Mouse (Mus musculus) thymus, postnatal 10 days (tissue): ENCODE data around the gene Cfap100.

ENCODE experiments used
- DNase-seq, 2 experiments: peaks; one replicate each; pipeline ENCODE4 v3.0.0; 2021; ENCODE audit warnings: low spot score in 2 of 2

The Cfap100 gene

GRCm38 (mm10) chr6:90428380-90428974 lies at the start of gene Cfap100:
Gene Cfap100, minus strand, starts transcription at chr6:90428797.
- peak; percentile 19 to 46 for DNase-seq

DNA sequence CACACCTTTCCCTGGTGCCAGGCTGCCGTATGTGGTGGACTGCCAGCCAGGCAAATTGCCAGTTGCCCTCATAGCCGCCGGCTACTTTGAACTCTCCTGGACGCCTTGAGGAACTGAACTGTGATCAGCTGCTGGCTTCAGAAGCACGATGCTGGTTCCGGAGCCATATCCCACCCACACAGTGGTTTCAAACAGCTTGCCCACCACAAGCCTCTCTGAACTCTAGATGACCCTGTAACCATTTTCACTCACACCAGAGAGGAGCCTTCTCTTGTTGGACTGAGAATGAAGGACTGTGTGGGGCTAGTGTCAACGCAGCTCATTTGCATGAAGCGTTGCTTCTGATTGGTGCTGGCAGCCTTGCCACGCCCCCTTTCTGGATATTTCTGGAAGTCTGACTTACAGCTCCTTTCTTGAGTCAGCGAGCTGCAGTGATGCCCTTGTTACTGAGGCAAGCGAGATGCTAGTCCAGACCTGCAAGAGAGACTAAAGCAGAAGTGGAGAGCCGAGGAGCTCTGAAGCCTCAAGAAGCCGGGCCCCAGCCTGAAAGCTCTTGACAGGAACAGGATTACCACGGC lies 48.4 kb upstream of the Cfap100 start:
- no peak for DNase-seq

- DNase-seq, result no peak
These were observed 47.2 kb upstream of the Cfap100 start for GRCm38 (mm10) chr6:90475854-90476212.

DNA sequence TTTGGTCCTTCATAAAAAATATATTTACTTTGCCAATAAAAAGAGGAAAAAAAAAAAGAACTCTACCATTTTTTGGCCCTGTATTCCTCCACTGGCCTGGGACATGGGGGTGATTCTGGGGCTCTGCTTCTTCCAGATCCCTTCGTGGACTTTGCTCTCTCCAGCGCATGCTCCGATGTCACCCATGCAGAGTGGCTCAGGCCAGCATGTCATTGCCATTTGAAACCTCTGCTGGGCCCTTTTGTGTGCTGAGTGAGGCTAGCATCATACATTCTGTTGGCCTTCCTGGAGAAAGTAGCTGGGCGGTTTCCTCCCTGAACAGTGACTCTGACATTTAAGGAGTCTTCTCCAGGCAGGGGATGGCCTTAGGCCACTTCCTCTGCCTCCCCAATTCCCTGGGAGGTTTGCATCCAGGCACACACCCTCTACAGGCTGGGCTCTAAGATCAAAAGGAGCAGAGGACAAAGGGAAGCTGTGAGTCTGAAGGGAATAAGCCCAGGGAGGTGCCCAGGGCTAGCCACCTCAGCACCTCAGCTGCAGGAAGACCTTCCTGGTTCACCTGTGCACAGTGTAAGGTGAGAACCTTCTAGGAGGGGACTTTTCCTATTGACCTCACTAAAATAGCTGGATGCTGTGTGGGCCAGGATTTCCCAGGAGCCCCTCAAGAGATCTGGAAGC lies 46.7 kb upstream of the Cfap100 start:
- no peak for DNase-seq

DNA sequence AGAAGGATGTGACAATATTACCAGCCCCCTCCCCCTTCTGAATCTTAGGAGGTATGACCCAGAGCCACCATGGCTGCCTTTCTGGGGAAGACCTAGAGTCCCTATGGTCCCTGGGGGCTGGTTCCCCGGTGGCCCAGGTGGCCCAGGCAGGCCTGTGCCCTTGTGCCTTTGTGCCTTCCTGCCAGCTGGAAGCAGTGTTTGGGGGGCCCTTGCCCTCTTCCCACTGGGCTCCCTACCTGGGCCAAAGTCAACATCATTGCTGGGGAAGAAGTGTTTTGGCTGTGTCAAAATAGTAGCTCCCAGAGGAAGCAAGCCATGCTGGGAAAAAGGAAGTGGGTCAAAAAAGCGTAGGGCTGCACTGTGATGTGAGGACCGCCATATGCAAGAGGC lies 45.8 kb upstream of the Cfap100 start:
- DNase-seq, result no peak

DNA sequence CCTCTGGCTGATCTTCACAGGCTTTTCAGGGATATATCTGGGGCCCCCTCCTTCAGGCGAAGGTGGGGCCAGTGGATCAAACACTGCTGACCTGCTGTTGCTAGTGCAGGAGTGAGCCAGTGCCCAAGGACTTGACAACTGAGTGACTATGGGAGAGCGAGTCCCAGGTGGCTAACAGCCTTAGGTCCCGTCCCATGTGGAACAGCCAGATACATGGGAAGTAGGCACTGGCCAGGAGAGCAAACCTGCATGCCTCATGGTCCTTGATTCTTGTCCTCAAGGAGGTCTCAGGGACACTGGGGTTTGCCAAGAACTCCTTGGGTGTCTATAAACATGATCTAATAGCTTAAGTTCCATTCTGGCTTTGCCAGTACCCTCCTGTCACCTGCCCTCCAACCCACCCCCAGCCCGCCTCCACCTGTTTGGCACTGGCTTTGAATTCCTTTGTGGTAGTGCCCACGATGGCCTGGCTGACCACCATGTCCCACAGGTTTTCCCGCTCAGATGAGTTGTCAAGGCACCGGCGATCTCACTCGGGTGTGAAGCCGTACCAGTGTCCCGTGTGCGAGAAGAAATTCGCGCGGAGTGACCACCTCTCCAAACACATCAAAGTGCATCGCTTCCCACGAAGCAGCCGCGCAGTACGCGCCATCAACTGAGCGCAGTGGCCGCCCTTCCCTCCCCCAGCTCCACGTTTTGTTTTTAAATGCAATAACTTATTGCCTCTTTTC lies 45.2 kb upstream of the Cfap100 start:
- DNase-seq, result no peak

- no peak for DNase-seq
These were observed 44.1 kb upstream of the Cfap100 start for GRCm38 (mm10) chr6:90472697-90473096.

DNA sequence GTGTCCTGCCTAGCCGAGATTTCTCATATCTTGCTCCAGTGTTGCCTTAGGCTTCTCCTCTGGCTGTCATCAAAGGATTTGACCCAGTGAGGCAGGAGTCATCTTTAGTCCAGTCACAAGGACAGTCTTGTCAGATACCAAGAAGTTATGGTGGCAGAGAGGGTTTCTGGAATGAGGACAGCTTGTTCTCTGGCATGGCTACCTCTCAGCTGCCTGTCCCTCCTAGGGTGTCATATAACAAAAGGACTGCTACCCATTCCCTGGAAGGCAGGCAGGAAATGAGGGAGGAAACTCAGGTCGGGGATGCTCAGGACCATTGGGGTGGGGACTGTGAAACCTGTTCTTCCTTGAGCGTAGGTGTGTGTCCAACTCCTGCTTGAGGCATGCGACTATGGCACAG lies 43.5 kb upstream of the Cfap100 start:
- DNase-seq, result no peak

DNA sequence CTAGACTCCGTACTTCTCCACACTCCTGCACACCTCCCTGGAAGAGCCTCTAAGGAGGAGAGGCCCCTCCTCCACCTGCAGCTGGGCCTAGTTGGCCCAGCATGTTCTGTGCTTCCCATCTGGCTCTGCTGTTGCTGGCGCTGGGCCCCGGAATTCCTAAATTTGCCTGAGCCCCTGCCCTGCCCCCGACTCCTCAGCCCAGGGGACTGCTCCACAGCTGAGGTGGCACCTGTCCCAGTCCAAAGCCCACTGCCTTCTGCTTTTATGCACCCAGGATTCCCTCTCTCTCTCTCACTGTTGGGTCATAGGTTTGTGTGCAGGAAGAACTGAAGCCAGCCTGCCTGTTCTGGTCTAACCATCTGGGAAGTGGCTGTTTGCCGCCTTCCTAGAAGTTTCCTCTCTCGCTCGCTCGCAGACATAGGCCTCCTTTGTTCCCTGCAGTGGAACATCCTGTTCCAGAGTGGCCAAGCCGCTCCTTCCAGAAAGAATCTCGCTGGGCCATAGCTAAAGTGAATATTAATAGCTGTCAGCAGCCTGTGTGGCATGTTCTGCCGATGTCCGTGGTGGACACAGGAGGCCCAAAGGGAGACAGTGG lies 42.4 kb upstream of the Cfap100 start:
- no peak for DNase-seq

- DNase-seq, result no peak
These were observed 41.7 kb upstream of the Cfap100 start for GRCm38 (mm10) chr6:90470255-90470654.

- DNase-seq, result no peak
These were observed 40.4 kb upstream of the Cfap100 start for GRCm38 (mm10) chr6:90469041-90469440.

DNA sequence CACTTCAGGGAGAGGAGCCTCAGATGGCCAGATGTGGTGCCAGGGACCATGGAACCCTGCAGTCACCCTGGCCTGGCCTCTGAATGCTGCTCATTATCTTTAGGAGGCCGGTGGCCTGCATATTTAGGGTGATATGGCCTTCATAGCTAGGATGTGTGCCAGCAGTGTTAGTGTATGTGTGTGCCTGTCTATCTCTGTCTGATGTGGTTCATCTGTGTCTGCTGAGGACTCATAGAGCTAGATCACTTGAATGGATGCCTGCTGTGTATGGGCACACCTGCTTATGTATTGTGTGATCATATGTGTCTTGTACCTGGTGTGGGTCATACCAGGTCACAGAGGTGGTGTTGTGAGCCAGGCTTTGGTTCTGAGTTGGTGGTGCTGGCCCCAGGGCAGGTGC lies 39.6 kb upstream of the Cfap100 start:
- DNase-seq, result no peak

DNA sequence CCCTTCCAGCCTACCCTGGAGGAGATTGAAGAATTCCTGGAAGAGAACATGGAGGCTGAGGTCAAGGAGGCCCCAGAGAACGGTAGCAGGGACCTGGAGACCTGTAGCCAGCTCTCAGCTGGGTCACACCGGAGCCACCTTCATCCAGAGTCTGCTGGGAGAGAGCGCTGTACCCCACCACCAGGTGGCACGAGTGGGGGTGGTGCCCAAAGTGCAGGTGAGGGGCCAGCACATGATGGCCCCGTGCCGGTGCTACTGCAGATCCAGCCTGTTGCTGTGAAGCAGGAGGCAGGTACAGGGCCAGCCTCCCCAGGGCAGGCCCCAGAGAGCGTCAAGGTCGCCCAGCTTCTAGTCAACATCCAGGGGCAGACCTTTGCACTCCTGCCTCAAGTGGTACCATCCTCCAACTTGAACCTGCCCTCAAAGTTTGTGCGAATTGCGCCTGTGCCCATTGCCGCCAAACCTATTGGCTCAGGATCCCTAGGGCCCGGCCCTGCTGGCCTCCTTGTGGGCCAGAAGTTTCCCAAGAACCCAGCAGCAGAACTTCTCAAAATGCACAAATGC lies 38.3 kb upstream of the Cfap100 start:
- no peak for DNase-seq

DNA sequence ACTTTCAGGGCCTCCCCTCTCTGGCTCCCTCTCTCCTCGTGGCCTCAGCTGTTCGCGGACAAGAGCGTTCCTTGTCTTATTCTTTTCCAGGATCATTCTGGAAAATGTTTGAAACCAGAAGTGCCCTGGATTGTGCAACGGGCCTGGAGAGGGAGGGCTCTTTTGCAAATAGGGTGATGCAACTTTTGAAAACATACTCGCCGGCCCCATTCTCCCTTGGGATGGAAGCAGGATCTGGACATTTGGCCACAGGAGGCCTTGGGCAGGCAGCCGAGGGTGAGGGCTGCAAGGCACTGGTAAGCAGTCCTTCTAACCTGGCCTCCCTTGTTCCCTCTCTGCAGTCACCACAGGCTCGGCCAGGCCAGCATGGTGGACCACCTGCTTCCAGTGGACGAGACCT lies 37.5 kb upstream of the Cfap100 start:
- DNase-seq, result no peak

DNA sequence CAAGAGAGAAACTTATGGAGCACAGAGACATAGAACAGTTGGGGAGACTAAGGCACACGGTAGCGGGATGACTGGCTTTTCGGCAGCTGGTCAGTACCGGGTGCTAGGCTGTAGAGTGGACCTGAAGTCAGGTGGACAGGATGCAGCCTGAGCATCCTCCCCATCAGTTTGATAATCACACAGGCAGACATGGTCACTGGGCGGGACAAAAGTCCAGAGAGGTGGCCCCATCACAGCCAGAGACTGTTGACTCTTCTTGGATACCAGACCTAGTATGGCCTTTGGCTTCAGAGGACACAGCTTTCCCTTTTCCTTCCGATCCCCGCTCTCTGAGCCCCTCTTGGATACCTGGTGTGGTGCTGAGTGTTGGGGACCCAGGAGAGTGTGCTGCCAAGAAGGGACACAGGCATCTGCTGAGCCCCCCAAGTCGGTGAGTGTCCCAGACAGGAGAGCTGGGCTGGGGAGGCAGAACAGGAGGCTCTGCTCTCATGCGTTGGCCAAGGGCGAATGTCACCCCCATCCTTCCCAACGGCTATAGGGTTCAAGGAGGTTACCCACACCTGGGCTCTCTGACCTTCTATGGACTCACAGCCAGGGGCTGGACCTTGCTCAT lies 36.5 kb upstream of the Cfap100 start:
- DNase-seq, result no peak

- DNase-seq, result no peak
These were observed 35.4 kb upstream of the Cfap100 start for GRCm38 (mm10) chr6:90463890-90464421.

- DNase-seq, result no peak
These were observed 34.7 kb upstream of the Cfap100 start for GRCm38 (mm10) chr6:90463228-90463862.

GRCm38 (mm10) chr6:90462841-90463227 lies 34.2 kb upstream of the Cfap100 start:
- no peak for DNase-seq

DNA sequence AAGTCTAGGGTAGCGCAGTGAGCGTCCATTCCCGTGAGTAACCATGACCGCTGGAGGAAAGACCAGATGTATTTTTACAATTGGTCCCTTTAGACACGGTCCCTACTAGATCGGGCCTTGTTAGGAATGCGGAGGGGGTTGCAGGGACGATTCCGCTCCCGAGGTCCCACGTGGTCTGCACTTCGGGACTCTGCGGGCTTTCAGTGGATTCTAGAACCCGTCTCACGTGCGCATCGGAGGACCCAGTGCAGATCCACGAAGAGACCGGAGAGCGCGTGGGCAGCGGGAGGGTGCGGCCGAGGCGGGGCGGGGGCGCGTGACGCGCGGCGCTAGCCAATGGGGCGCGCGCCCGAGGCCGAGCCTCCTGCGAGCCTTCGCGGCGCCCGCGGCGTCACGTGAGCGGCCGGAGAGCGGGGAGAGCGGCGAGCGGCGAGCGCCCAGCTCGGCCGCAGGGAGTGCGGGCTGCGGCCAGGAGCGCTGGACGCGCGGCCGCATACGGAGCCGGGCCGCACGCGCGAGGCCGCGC lies 33.6 kb upstream of the Cfap100 start, which contains the start of gene Klf15:
Gene Klf15, plus strand, starts transcription at position 396 of the 526 bp plus-strand sequence.
- DNase-seq, result no peak

GRCm38 (mm10) chr6:90461771-90462170 lies 33.2 kb upstream of the Cfap100 start:
- no peak for DNase-seq

DNA sequence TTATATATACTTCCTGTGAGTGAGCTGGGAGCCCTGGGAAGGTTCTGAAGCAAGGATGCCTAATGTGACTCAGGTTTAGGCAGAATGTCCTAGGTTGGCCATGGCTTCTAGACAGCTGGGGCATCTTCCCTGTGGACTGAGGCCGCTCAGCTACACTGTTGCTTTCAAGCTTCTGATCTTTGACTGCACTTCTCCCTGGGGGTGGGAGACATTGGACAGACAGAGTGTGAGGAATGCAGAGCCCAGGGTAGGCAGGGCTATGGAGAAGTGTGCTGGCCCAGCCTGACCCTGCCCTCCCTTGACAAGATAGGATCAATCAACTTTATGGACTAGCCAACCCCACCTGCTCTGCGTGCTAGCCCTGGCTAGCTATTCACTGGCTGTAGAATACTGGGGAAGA lies 32.6 kb upstream of the Cfap100 start:
- no peak for DNase-seq
